Mouse (Mus musculus) embryonic facial prominence, embryonic 13.5 days (tissue): ENCODE measurements around the gene Plekhg5. TPM values are rescaled to one million over a fixed set of nuclear protein-coding genes. Genes with fewer than 3 reads are reported as not detected.

ENCODE experiments used
- ATAC-seq: fragments of 200-750 bp; cut with Nextera tagmentation; 2 replicates; pipeline ENCODE4 v1.8.0; 2017; ENCODE audit warnings: low read depth; ENCODE audit not compliant: insufficient number of reproducible peaks, insufficient read depth, low FRiP score, low TSS enrichment
- H3K27ac ChIP-seq: fragments of 300-500 bp; sonication (generic); 2 replicates; pipeline ENCODE4 v1.5.1; 2015; ENCODE audit warnings: moderate library complexity, mild to moderate bottlenecking, inconsistent platforms
- H3K27me3 ChIP-seq: fragments of 300-500 bp; sonication (generic); 2 replicates; pipeline ENCODE4 v1.6.1; 2015; ENCODE audit warnings: mild to moderate bottlenecking, inconsistent platforms
- H3K36me3 ChIP-seq: fragments of 300-500 bp; sonication (generic); 2 replicates; pipeline ENCODE4 v1.6.1; 2015; ENCODE audit warnings: mild to moderate bottlenecking, inconsistent platforms
- H3K4me1 ChIP-seq: fragments of 300-500 bp; sonication (generic); 2 replicates; pipeline ENCODE4 v1.6.1; 2015; ENCODE audit warnings: inconsistent platforms
- H3K4me2 ChIP-seq: fragments of 300-500 bp; sonication (generic); 2 replicates; pipeline ENCODE4 v1.6.1; 2015; ENCODE audit warnings: moderate library complexity, mild to moderate bottlenecking, inconsistent platforms
- H3K4me3 ChIP-seq: fragments of 300-500 bp; sonication (generic); 2 replicates; pipeline ENCODE4 v1.5.1; 2015; ENCODE audit warnings: mild to moderate bottlenecking, inconsistent platforms
- H3K9ac ChIP-seq: fragments of 300-500 bp; sonication (generic); 2 replicates; pipeline ENCODE4 v1.6.1; 2015; ENCODE audit warnings: mild to moderate bottlenecking, inconsistent platforms
- H3K9me3 ChIP-seq: fragments of 300-500 bp; sonication (generic); 2 replicates; pipeline ENCODE4 v1.6.1; 2016; ENCODE audit warnings: inconsistent platforms
- WGBS: fragments of 180-500 bp; shearing (Covaris S2); methylation state at CpG from one replicate; pipeline ENCODE4 v1.1.7; 2015; ENCODE audit warnings: mixed read lengths; 5-methylcytosine and 5-hydroxymethylcytosine counted together
- polyA plus RNA-seq: library from polyadenylated mRNA; unstranded; fragments of >200 nt; fragmentation: Nextera tagmentation; extraction: Ambion mirVana; gene quantifications from 2 replicates; pipeline ENCODE4 v1.2.1, GENCODE M21; 2015

The Plekhg5 gene
- polyA plus RNA-seq, 1 experiment from 2014 or later = 19.5 TPM

DNA sequence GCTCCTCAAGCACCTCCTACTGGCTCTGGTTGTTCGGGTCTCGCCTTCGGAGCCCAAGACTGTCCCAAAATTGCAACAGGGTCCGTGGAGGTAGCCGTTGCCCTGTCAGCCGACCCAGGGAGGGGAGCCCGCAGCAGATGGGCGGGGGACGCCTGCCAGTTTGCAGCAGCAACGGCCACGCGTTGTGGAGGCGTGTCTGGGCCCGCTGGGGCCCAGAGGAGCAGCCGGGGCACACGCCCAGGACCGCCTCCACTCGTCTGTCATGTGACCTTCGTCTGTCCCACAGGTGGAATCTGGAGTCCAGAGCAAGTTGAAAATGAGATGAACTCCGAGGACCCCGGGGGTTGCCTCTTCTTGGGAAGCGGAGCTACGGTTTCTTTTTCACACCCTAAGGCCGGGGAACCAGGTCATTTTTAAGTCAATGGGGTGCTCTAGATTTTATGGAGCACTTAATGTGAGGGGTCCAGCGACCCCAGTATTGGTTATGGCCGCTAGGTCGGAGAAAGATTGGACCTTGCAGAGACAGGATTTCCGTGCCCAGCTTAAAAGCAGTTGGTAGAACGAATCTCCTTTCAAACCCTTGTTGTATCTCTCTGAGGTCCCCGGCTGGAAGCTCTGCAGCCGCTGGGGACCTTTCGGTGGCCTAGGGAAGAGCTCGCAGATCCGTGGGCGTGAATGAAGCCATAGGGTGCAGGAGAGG lies 86.4 kb downstream of the Plekhg5 start, which contains the start of gene Hes2:
Gene Hes2, plus strand, starts transcription at position 283 of the 700 bp plus-strand sequence.
- H3K4me1 ChIP-seq = peaks cover 19% of the 10 kb centered on the region
- WGBS = 4% methylated on average over 35 of the region's 35 CpGs
- H3K27ac ChIP-seq = no peak within 1 kb of the TSS
- peak within 1 kb of the TSS; percentile 54 for H3K4me2 ChIP-seq
- no peak within 1 kb of the TSS for H3K9ac ChIP-seq
- ATAC-seq = no peak
- H3K36me3 ChIP-seq = no peaks in the 10 kb centered on the region
- no peaks in the 10 kb centered on the region for H3K9me3 ChIP-seq
- peak within 1 kb of the TSS; percentile 31 for H3K4me3 ChIP-seq
- H3K27me3 ChIP-seq = peaks cover 88% of the 10 kb centered on the region

GRCm38 (mm10) chr4:152159285-152159678 lies 87.0 kb downstream of the Plekhg5 start:
- Histone ChIP-seq H3K36me3 (no peaks in the 10 kb centered on the region), H3K27me3 (peaks cover 88% of the 10 kb centered on the region), H3K4me3 (peak overlapping the region; percentile 14), H3K27ac (no peak overlapping the region), H3K4me2 (peak overlapping the region; percentile 54; the same call in 1 of the 2 replicates), H3K9me3 (no peaks in the 10 kb centered on the region), H3K4me1 (peaks cover 16% of the 10 kb centered on the region), H3K9ac (no peak overlapping the region)
- no peak for ATAC-seq
- 4% methylated on average over 19 of the region's 19 CpGs for WGBS

DNA sequence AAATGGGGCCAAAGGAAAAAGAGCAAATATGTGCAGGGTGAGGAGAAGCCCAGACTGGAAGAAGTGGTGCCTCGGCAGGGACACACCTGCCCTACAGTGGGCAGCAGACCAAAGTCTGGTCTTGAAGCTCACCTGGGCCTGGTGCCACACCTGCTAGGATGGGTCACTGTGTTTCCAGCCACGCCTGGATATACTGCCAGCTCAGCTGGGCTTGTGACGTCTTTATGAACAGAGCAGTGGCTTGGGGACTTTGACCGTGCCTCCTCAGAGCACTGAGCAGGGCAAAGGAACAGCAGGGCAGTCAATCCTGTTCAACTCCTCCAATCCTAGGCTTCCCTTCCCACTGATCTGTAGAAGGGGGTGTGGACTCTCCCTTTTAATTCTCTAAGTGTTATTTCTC lies 88.5 kb downstream of the Plekhg5 start:
- H3K9ac ChIP-seq = no peak overlapping the region
- peaks cover 76% of the 10 kb centered on the region for H3K27me3 ChIP-seq
- H3K36me3 ChIP-seq = no peaks in the 10 kb centered on the region
- WGBS = 44% methylated on average over 4 of the region's 4 CpGs
- H3K4me3 ChIP-seq = no peak overlapping the region
- no peak overlapping the region for H3K4me2 ChIP-seq
- no peak for ATAC-seq
- no peaks in the 10 kb centered on the region for H3K9me3 ChIP-seq
- H3K27ac ChIP-seq = no peak overlapping the region
- peaks cover 26% of the 10 kb centered on the region for H3K4me1 ChIP-seq

GRCm38 (mm10) chr4:152161601-152162000 lies 89.3 kb downstream of the Plekhg5 start:
- H3K9ac ChIP-seq = no peak overlapping the region
- no peak overlapping the region for H3K4me3 ChIP-seq
- peaks cover 29% of the 10 kb centered on the region for H3K4me1 ChIP-seq
- H3K9me3 ChIP-seq = no peaks in the 10 kb centered on the region
- H3K36me3 ChIP-seq = no peaks in the 10 kb centered on the region
- ATAC-seq = no peak
- WGBS = 73% methylated on average over 6 of the region's 6 CpGs
- H3K4me2 ChIP-seq = no peak overlapping the region
- no peak overlapping the region for H3K27ac ChIP-seq
- peaks cover 72% of the 10 kb centered on the region for H3K27me3 ChIP-seq

- Histone ChIP-seq H3K4me3 (no peak overlapping the region), H3K36me3 (no peaks in the 10 kb centered on the region), H3K9ac (no peak overlapping the region), H3K27ac (no peak overlapping the region), H3K4me1 (peaks cover 29% of the 10 kb centered on the region), H3K9me3 (no peaks in the 10 kb centered on the region), H3K27me3 (peaks cover 62% of the 10 kb centered on the region), H3K4me2 (no peak overlapping the region)
- no peak for ATAC-seq
- 90% methylated on average over 2 of the region's 2 CpGs for WGBS
These were observed 90.5 kb downstream of the Plekhg5 start for GRCm38 (mm10) chr4:152162748-152163147.

Other genes starting within 250 kb of the Plekhg5 start
- gene Camta1, start 210.6 kb upstream of the Plekhg5 start, polyA plus RNA-seq = 96.2 and 106 TPM in 2 replicates
- gene Dnajc11, start 138.8 kb upstream of the Plekhg5 start, polyA plus RNA-seq = 63.0 and 71.4 TPM in 2 replicates
- 56.3 and 61.2 TPM in 2 replicates for gene Thap3, start 83.5 kb upstream of the Plekhg5 start, polyA plus RNA-seq
- gene Phf13, start 76.2 kb upstream of the Plekhg5 start, polyA plus RNA-seq = 38.0 and 38.1 TPM in 2 replicates
- 10.1 TPM in 2 replicates for gene Klhl21, start 63.7 kb upstream of the Plekhg5 start, polyA plus RNA-seq
- 17.5 and 22.9 TPM in 2 replicates for gene Zbtb48, start 44.8 kb upstream of the Plekhg5 start, polyA plus RNA-seq
- 0.55 and 0.59 TPM in 2 replicates for gene Tas1r1, start 33.9 kb upstream of the Plekhg5 start, polyA plus RNA-seq
- gene Nol9, start 33.2 kb upstream of the Plekhg5 start, polyA plus RNA-seq = 34.4 and 34.8 TPM in 2 replicates
- 1.1 and 1.5 TPM in 2 replicates for gene Tnfrsf25, start 43.4 kb downstream of the Plekhg5 start, polyA plus RNA-seq
- gene Espn, start 79.9 kb downstream of the Plekhg5 start, polyA plus RNA-seq = 3.4 and 5.9 TPM in 2 replicates
- 0.10 TPM in 1 of 2 replicates, not detected in the other for gene Hes2, start 86.4 kb downstream of the Plekhg5 start, polyA plus RNA-seq
- gene Acot7, start 105.6 kb downstream of the Plekhg5 start, polyA plus RNA-seq = 48.5 and 54.1 TPM in 2 replicates
- gene Gpr153, start 201.7 kb downstream of the Plekhg5 start, polyA plus RNA-seq = 11.1 TPM in 2 replicates
- gene Hes3, start 219.2 kb downstream of the Plekhg5 start, polyA plus RNA-seq = not detected in 2 replicates
- gene Icmt, start 224.7 kb downstream of the Plekhg5 start, polyA plus RNA-seq = 23.5 and 26.6 TPM in 2 replicates
- gene Rnf207, start 246.5 kb downstream of the Plekhg5 start, polyA plus RNA-seq = 0.72 and 1.3 TPM in 2 replicates